Mouse (Mus musculus) hindbrain, embryonic 13.5 days (tissue): ENCODE results near the gene Chst5. TPM values are rescaled to one million over a fixed set of nuclear protein-coding genes. Genes with fewer than 3 reads are reported as not detected.

Experiments used
- ATAC-seq: fragments of 200-750 bp; cut with Nextera tagmentation; 2 replicates; pipeline ENCODE4 v1.8.0; 2017; ENCODE audit warnings: moderate TSS enrichment; ENCODE audit not compliant: low FRiP score
- H3K27ac ChIP-seq: fragments of 300-500 bp; sonication (generic); 2 replicates; pipeline ENCODE4 v1.5.1; 2015; ENCODE audit warnings: inconsistent platforms, mild to moderate bottlenecking, moderate library complexity
- H3K27me3 ChIP-seq: fragments of 300-500 bp; sonication (generic); 2 replicates; pipeline ENCODE4 v1.6.1; 2015; ENCODE audit warnings: mild to moderate bottlenecking, inconsistent platforms
- H3K36me3 ChIP-seq: fragments of 300-500 bp; sonication (generic); 2 replicates; pipeline ENCODE4 v1.6.1; 2015; ENCODE audit warnings: mild to moderate bottlenecking, inconsistent platforms
- H3K4me1 ChIP-seq: fragments of 300-500 bp; sonication (generic); replicated peaks from 2 replicates; pipeline ENCODE4 v1.6.1; 2015; ENCODE audit warnings: inconsistent platforms
- H3K4me2 ChIP-seq: fragments of 300-500 bp; sonication (generic); 2 replicates; pipeline ENCODE4 v1.6.1; 2015; ENCODE audit warnings: inconsistent platforms, mild to moderate bottlenecking, moderate library complexity
- H3K4me3 ChIP-seq: fragments of 300-500 bp; sonication (generic); 2 replicates; pipeline ENCODE4 v1.5.1; 2015; ENCODE audit warnings: mild to moderate bottlenecking, inconsistent platforms
- H3K9ac ChIP-seq: fragments of 300-500 bp; sonication (generic); 2 replicates; pipeline ENCODE4 v1.6.1; 2015; ENCODE audit warnings: mild to moderate bottlenecking, inconsistent platforms
- H3K9me3 ChIP-seq: fragments of 300-500 bp; sonication (generic); 2 replicates; pipeline ENCODE4 v1.6.1; 2016; ENCODE audit warnings: inconsistent platforms
- WGBS: fragments of 180-500 bp; shearing (Covaris S2); methylation state at CpG from one replicate; pipeline ENCODE4 v1.1.7; 2015; 5-methylcytosine and 5-hydroxymethylcytosine counted together
- polyA plus RNA-seq: library from polyadenylated mRNA; unstranded; fragments of >200 nt; fragmentation: Nextera tagmentation; extraction: Ambion mirVana; gene quantifications from 2 replicates; pipeline ENCODE4 v1.2.1, GENCODE M21; 2015

The Chst5 gene
- polyA plus RNA-seq, 1 experiment from 2014 or later = 4.9 TPM

- H3K4me2 ChIP-seq = no peak overlapping the region
- H3K4me1 ChIP-seq = no peaks in the 10 kb centered on the region
- H3K36me3 ChIP-seq = peaks cover 22% of the 10 kb centered on the region
- no peak overlapping the region for H3K4me3 ChIP-seq
- no peaks in the 10 kb centered on the region for H3K9me3 ChIP-seq
- H3K9ac ChIP-seq = no peak overlapping the region
- H3K27me3 ChIP-seq = no peaks in the 10 kb centered on the region
- H3K27ac ChIP-seq = no peak overlapping the region
- no peak for ATAC-seq
- WGBS = 81% methylated on average over 2 of the region's 2 CpGs
Observed at GRCm38 (mm10) chr8:111919663-111920062, 9.4 kb upstream of the Chst5 start.

- no peak overlapping the region for H3K4me3 ChIP-seq
- H3K4me1 ChIP-seq = peaks cover 32% of the 10 kb centered on the region
- peak overlapping the region; percentile 72 for H3K27ac ChIP-seq
- no peaks in the 10 kb centered on the region for H3K9me3 ChIP-seq
- H3K27me3 ChIP-seq = 0 out of 2 replicates have a peak, but pooled peaks cover 2% of the 10 kb centered on the region
- WGBS = 33% methylated on average over 12 of the region's 12 CpGs
- H3K4me2 ChIP-seq = no peak overlapping the region
- H3K36me3 ChIP-seq = peaks cover 14% of the 10 kb centered on the region
- ATAC-seq = peak; percentile 89
- no peak overlapping the region for H3K9ac ChIP-seq
Observed at GRCm38 (mm10) chr8:111912860-111913432, 2.7 kb upstream of the Chst5 start.

- no peak overlapping the region for H3K4me3 ChIP-seq
- H3K9me3 ChIP-seq = no peaks in the 10 kb centered on the region
- 0 out of 2 replicates have a peak, but pooled peaks cover 2% of the 10 kb centered on the region for H3K27me3 ChIP-seq
- ATAC-seq = no peak
- no peak overlapping the region for H3K9ac ChIP-seq
- peaks cover 32% of the 10 kb centered on the region for H3K4me1 ChIP-seq
- H3K4me2 ChIP-seq = no peak overlapping the region
- H3K27ac ChIP-seq = no peak overlapping the region
- H3K36me3 ChIP-seq = peaks cover 5% of the 10 kb centered on the region
- 42% methylated on average over 7 of the region's 7 CpGs for WGBS
Observed at GRCm38 (mm10) chr8:111911572-111911971, 1.3 kb upstream of the Chst5 start.

GRCm38 (mm10) chr8:111905500-111906121 lies 4.6 kb downstream of the Chst5 start:
- Histone ChIP-seq H3K4me3 (no peak overlapping the region), H3K36me3 (no peaks in the 10 kb centered on the region), H3K9ac (no peak overlapping the region), H3K4me2 (no peak overlapping the region), H3K4me1 (peaks cover 16% of the 10 kb centered on the region), H3K27me3 (no peaks in the 10 kb centered on the region), H3K27ac (no peak overlapping the region), H3K9me3 (no peaks in the 10 kb centered on the region)
- ATAC-seq = no peak
- 75% methylated on average over 7 of the region's 8 CpGs for WGBS

- Histone ChIP-seq H3K4me1 (no peaks in the 10 kb centered on the region), H3K36me3 (no peaks in the 10 kb centered on the region), H3K4me3 (no peak overlapping the region), H3K27ac (no peak overlapping the region), H3K9ac (no peak overlapping the region), H3K9me3 (no peaks in the 10 kb centered on the region), H3K27me3 (no peaks in the 10 kb centered on the region), H3K4me2 (no peak overlapping the region)
- ATAC-seq = no peak
- 46% methylated on average over 5 of the region's 5 CpGs for WGBS
Observed at GRCm38 (mm10) chr8:111902080-111902479, 8.2 kb downstream of the Chst5 start.

GRCm38 (mm10) chr8:111898586-111898985 lies 11.7 kb downstream of the Chst5 start:
- 29% methylated on average over 10 of the region's 10 CpGs for WGBS
- Histone ChIP-seq H3K27ac (no peak overlapping the region), H3K4me2 (no peak overlapping the region), H3K9ac (no peak overlapping the region), H3K9me3 (no peaks in the 10 kb centered on the region), H3K4me3 (no peak overlapping the region), H3K27me3 (no peaks in the 10 kb centered on the region), H3K36me3 (no peaks in the 10 kb centered on the region), H3K4me1 (no peaks in the 10 kb centered on the region)
- ATAC-seq = no peak

GRCm38 (mm10) chr8:111894955-111895354 lies 15.3 kb downstream of the Chst5 start:
- Histone ChIP-seq H3K4me1 (peaks cover 8% of the 10 kb centered on the region), H3K36me3 (no peaks in the 10 kb centered on the region), H3K9me3 (no peaks in the 10 kb centered on the region), H3K9ac (no peak overlapping the region), H3K4me2 (no peak overlapping the region), H3K27me3 (peaks cover 33% of the 10 kb centered on the region), H3K4me3 (no peak overlapping the region), H3K27ac (no peak overlapping the region)
- WGBS = 89% methylated on average over 7 of the region's 7 CpGs
- no peak for ATAC-seq

- H3K27ac ChIP-seq = no peak overlapping the region
- H3K27me3 ChIP-seq = peaks cover 56% of the 10 kb centered on the region
- no peak overlapping the region for H3K4me2 ChIP-seq
- H3K9me3 ChIP-seq = no peaks in the 10 kb centered on the region
- no peak overlapping the region for H3K9ac ChIP-seq
- peaks cover 17% of the 10 kb centered on the region for H3K4me1 ChIP-seq
- no peak for ATAC-seq
- H3K4me3 ChIP-seq = no peak overlapping the region
- no peaks in the 10 kb centered on the region for H3K36me3 ChIP-seq
- 72% methylated on average over 5 of the region's 5 CpGs for WGBS
Observed at GRCm38 (mm10) chr8:111892615-111893014, 17.6 kb downstream of the Chst5 start.

- H3K9ac ChIP-seq = no peak overlapping the region
- no peak for ATAC-seq
- no peaks in the 10 kb centered on the region for H3K9me3 ChIP-seq
- no peaks in the 10 kb centered on the region for H3K36me3 ChIP-seq
- H3K4me2 ChIP-seq = no peak overlapping the region
- H3K4me1 ChIP-seq = peaks cover 17% of the 10 kb centered on the region
- H3K27ac ChIP-seq = no peak overlapping the region
- 39% methylated on average over 8 of the region's 8 CpGs for WGBS
- peaks cover 61% of the 10 kb centered on the region for H3K27me3 ChIP-seq
- H3K4me3 ChIP-seq = no peak overlapping the region
Observed at GRCm38 (mm10) chr8:111891983-111892382, 18.3 kb downstream of the Chst5 start.

- Histone ChIP-seq H3K27me3 (peaks cover 70% of the 10 kb centered on the region), H3K4me3 (no peak overlapping the region), H3K36me3 (no peaks in the 10 kb centered on the region), H3K9me3 (no peaks in the 10 kb centered on the region), H3K4me1 (peaks cover 17% of the 10 kb centered on the region), H3K27ac (no peak overlapping the region), H3K4me2 (no peak overlapping the region), H3K9ac (no peak overlapping the region)
- no peak for ATAC-seq
- 62% methylated on average over 6 of the region's 6 CpGs for WGBS
Observed at GRCm38 (mm10) chr8:111890911-111891303, 19.3 kb downstream of the Chst5 start.

- ATAC-seq = no peak; the same call in 1 of the 2 replicates
- H3K4me2 ChIP-seq = peak overlapping the region; percentile 55
- peaks cover 17% of the 10 kb centered on the region for H3K4me1 ChIP-seq
- no peaks in the 10 kb centered on the region for H3K36me3 ChIP-seq
- H3K9ac ChIP-seq = peak overlapping the region; percentile 21
- no peak overlapping the region for H3K27ac ChIP-seq
- no peaks in the 10 kb centered on the region for H3K9me3 ChIP-seq
- H3K27me3 ChIP-seq = peaks cover 70% of the 10 kb centered on the region
- peak overlapping the region; percentile 31 for H3K4me3 ChIP-seq
- WGBS = 13% methylated on average over 84 of the region's 86 CpGs
Observed at GRCm38 (mm10) chr8:111889931-111890910, 20.0 kb downstream of the Chst5 start.

GRCm38 (mm10) chr8:111888091-111888650 lies 22.1 kb downstream of the Chst5 start:
- Histone ChIP-seq H3K4me1 (peaks cover 17% of the 10 kb centered on the region), H3K4me3 (no peak overlapping the region), H3K27me3 (peaks cover 67% of the 10 kb centered on the region), H3K9ac (no peak overlapping the region), H3K36me3 (no peaks in the 10 kb centered on the region), H3K27ac (no peak overlapping the region), H3K9me3 (no peaks in the 10 kb centered on the region), H3K4me2 (no peak overlapping the region)
- 57% methylated on average over 7 of the region's 7 CpGs for WGBS
- no peak for ATAC-seq
